Mouse (Mus musculus) ovary, adult 18-20 months (tissue): ENCODE measurements around the gene Rnf207.
A peak's percentile ranks its signal among the peaks of the same experiment; 100 is the strongest.

Experiments used
- DNase-seq: peaks from one replicate; pipeline ENCODE4 v3.0.0; 2022; ENCODE audit warnings: low spot score, mixed read lengths

Gene Rnf207

DNA sequence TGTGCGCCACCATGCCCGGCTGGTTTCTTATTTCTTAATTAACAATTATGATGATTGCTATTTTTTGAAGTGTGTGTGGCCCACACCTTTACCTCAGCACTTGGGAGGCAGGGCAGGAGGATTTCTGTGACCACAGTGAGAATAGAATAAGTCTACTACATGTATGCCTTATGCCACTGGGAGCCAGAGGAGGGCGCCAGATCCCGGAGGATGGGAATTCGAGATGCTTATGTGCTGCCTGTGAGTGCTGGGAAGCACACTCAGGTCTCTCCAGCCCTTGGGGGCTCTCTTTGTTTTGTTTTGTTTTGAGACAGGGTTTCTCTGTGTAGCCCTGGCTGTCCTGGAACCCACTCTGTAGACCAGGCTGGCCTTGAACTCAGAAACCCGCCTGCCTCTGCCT, 9.9 kb upstream of the Rnf207 start:
- DNase-seq, result no peak

DNA sequence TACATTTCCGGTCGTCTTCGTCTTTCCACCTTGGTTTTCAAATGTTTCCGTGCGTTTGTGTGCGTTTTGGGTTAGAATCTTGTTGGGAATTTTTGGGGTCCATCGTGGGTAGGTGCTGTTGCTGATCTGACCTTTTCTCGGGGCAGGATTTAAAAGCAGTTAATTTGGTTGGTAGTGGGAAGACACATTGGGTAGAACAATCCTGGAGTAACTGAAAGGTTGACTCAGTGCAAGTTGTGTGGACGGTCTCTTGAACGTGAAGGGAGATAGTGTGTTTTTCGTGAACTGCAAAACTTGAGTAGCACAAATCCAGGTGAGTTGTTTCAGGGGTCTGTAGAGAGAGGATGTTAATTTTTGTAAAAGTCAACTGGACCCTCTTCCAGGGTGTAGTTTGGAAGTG, 7.8 kb upstream of the Rnf207 start:
- no peak for DNase-seq

DNA sequence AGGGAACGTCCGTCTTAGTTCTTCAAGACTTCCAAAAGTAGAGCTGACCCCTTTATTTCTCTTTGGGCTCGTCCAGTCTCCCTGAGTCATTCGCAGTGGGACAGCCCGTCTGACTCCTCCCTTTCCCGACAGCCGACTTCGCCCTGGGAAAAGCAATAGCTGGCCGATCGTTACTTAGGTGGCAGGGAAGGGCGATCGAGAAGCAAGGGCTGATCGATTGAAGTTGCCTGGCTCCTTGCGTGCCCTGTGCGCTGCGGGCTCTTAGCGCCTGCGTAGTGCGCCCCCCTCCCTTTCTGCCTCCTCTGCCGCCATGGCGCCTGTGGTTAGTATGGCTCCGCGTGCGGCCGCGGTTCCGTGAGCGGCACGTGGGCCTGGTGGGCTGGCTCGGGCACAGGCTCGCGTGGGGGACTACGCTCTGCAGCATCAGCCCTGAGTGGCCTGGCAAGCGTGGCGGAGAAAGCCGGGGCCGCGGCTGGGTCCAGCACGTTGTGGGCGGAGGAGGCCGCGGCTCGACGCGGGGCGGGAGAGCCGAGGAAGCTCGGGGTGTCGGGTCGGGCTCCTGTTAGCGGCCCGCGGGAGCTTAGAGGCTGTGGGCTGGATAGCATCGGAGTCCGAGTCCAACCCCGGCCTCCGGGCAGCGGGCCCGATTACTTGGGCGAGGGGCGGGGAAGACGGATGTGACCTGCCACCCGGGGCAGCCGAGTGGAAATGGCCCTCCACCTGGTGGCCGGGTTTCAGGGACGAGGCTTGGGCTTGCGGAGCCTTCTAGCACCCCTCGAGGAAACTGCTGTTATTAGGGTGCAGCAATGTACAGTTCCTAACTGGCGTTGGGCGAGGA, 7.0 kb upstream of the Rnf207 start, which contains the start of gene Rpl22:
Gene Rpl22 (plus strand): TSS at position 169 of the 838 bp plus-strand sequence.
- DNase-seq, result peak; percentile 94

DNA sequence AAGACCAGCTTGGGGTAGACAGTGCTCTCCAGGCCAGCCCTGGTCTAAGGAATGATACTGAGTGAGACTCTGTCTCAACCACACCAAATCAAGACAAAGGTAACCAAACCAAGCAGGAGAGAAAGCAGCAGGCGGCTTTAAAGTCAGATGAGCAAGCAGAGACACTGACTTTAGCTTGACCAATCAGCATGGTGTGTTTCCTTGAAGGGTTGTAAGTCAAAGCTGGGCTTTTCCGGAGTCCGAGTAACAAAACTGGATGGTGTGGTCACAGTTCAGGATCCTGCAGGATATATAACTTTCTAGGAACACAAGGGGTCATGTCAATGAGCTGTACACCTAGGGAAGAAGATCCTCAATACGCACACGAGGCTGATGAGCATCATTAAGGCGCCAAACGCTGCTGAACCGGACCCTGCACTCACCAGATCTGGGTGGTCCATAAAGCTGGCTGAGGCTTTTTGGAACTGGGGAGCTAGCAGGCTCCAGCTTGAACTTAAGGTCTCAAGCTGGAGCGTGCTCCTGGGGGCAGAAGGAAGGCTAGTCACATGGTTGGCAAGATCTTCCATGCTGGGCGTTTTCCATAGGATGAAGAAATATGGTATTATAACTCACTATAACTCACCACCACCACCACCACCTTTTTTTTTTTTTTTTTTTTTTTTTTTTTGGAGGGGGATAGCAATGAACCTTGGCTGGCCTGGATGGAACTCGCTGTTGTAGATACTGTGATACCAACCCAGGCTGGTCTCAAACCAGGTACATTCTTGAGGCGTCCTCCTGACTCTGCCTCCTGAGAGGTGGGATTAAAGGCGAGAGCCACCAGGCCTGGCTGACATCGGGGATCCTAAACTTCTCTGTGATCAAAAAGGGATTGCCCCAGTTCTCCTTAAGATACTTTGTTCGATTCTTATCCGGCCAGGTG, 6.1 kb upstream of the Rnf207 start:
- DNase-seq, result no peak

DNA sequence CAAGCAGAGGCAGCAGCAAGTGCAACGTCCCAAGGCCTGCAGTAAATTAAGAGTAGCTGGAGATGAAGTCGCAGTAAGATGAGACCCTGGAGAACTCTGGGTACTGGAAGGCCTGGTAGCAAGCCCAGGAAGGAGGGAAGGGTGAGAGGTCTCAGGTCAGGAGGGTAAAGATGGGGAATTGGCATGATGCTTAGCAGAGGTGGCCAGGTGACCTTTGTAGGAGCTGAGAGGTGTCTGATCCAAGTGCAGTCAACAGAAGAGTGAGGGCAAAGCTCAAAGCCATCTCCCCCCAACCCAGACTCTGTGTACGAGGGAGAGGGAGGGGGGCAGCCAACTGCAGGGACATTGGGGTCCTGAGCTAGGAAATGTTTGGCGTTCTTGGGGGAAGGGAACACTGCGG, 2.7 kb upstream of the Rnf207 start:
- no peak for DNase-seq

DNA sequence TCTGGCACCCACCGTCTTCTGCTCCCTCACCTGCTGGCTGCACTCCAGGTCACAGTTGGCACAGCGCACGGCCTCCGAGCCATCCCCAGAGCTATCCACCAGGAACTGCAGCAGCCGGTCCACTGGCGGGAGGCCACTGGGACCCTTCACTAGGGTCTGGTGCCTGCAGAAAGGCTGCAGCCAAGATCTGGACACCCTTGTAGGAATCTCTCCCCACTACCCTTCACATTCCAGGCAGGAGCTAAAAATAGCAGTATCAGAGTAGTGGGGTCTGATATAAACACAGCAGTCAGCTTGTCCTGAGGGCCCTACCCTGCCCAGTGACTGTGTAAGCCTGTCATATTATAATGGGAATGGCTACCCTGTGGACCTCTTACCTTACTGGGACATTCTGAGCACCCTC, 1.2 kb downstream of the Rnf207 start:
- no peak for DNase-seq

DNA sequence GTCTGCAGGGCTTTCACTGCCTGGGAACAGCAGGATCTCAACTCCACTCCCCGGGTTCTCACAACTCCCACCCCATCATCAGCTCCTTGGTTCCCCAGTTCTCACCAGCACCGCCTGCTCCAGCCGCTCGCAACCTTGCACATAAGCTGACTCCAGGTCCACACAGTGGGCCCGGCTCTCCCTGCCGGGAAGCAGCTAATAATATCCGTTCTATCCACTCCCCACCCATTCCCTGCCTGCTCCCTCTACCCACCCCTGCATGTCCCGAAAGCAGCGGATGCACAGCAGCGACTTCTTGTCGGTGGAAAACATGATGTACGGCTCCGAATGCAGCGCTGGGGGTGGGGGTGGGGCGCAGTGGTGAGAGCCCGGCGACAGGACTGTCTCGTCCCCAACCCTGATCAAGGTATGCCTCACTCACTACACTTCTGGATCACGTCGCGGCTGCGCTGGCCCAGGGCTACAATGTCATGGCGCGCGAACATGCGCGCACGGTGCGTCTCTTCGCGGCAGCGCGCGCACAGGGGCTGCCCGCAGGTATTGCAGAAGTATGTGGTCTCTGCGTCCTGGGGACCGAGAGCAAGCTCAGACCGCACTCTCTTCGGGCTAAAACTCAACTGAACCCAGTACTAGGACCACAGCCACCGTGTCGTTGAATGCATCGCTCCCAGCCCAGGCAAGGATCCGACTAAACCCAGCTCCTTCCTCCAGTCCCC, 3.1 kb downstream of the Rnf207 start:
- no peak for DNase-seq

DNA sequence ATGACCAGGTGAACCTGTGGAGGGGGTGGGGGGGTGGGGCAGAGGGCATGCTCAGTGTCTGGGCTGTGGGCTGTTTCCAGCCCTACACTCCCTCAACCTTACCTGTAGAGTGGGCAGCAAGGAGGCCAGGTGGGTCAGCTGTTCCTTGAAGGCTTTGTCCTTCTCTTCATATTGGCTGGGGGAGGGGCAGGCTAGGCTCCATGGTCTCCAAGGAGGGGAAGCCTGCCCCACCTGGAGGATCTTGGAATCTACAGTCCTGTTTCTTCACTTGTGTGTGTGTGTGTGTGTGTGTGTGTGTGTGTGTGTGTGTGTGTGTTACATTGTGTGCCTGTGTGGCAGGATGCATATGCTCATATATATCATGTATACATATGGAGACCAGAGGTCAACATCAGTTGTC, 4.9 kb downstream of the Rnf207 start:
- DNase-seq, result no peak

DNA sequence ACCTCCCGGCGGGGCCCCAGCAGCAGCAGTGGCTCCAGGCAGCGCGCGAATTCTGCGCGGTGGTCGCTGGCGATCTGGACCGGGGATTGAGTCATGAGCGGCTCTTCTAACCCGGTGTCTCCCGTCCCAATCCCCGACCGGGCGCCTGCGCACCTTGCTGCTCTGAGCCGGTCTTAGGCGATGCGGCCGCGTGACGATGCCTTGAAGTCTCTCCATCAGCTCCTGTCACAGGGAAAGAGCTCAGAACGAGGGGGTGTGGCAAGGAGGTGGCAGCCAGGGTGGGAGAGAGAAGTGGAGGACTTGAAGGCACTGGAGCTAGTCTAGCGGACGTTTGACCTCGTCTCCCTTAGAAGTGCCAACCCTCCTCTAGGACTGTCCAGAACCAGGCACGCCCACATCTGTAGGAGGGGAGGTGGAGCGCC, 5.6 kb downstream of the Rnf207 start:
- DNase-seq, result no peak

DNA sequence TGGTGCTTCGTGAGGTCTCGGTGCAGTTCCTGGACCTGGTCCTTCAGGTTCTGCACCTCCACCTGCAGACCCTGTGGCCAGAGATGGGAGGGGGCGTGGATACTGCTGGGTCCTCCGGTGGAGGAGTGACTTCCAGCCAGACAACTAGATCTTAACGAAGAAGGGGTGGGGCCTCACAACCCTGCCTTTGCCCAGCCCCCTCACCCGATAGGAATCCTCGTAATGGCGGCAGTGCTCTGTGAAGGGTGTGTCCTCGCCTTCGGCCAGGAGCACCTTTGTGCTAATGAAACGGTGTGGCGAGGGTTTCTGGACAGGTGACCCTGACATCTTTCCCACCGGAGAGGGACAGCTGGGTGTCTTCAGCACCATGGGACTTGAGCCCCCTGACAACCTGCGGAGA, 6.6 kb downstream of the Rnf207 start:
- no peak for DNase-seq

DNA sequence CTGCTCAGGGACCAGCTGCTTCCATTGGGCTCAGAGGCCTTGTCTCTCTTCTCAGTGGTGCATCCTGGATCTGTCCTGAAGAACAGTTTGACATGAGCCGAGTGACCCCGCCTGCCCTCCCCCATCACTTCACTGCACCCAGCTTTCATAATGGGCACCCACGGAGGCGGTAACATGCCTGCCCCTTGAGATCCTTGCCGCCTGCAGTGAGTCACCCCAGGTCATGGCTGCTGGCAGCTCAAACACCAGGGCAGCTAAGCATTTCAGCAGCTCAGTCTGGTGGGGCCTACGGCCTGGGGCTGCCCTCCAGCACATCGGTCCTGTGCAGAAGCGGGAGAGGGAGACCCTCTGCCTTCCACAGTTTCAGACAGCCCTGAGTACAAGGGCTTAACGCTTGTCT, 11.3 kb downstream of the Rnf207 start:
- no peak for DNase-seq

DNA sequence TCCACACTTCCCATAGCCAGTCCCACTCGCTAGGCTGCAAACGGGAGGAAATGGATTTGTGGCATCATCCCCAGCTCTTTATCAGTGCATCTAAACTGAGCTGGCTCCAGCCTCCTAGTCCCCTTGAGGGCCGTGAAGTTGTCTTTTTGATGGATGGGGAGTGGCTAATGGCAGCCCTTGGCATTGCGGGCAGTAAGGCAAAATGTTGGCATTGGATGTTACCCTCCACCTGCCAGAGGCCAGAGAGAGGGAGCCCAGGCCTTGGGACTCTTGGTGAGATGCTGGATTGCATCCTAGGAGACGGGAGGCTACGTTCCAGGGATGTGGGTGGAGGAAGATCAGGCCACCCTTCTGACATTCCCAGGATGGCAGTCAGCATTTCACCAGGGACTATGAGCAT, 12.8 kb downstream of the Rnf207 start:
- DNase-seq, result no peak

DNA sequence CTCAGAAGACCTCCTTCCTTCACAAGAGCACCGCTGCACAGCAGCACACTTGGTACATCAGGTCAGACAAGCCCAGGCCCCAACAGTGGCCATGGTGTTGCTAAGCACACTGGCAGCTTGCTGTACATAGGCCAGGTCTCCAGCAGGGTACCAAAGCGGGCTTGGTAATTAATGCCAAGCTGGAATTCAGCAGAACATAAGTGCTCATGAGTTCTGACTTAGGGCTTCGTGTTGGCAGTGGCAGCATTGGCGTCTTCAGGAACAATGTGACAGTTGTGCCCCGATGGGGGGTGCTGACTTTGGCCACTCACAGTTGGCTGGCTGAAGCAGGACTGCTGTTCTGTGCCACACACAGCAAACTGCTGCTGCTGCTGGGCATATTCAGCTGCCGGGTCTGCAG, 14.1 kb downstream of the Rnf207 start:
- no peak for DNase-seq

DNA sequence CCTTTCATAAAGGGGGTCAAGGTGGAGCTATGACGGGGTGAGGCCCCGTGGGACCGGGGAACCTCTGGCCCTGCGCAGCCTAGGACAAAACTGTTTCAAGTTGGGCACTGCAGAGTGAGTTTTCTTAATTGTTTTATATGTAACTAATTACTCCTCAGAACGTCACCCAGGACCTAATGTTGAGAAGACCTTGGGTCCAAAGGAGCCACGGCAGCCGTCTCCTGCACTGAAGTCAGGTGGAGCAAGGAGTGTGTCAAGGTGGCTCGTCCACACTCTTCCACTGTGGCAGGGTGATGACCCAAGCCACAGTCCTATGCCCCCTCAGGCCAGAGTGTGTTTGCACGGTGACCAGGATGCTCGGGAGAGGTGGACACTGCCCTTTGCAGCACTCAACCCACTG, 15.6 kb downstream of the Rnf207 start:
- no peak for DNase-seq

DNA sequence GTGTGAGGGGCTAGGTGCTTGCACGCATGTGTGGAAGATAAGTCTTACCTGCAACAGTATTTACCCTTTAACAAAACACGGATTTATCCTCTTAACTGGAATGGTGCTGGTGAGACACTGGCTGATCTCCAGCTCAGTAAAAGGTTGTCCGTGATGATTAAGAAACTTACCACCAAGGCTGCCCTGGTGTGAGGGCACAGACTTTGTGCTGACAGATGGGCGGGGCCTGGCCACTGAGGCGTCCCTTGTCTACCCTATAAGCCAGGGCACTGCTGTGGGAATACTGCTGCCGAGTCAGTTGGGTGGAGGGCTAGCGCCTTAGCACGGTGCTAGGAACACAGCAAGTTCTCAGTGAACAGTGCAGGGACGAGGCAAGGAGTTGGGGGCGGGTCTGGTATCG, 16.8 kb downstream of the Rnf207 start:
- DNase-seq, result no peak

DNA sequence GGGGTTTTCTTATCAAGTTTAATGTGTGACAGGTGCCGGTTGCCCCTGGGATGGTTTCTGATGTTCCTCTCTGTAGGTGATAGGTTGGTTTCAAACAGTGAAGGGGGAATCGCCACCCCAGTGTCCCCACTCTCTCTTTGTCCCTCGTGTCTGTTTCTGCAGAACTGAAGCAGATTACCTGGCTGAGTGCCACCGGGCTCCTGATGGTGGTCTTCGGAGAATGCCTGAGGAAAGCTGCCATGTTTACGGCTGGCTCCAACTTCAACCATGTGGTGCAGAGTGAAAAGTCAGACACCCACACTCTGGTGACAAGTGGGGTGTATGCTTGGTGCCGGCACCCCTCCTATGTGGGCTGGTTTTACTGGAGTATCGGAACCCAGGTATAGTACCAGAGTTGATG, 18.4 kb downstream of the Rnf207 start:
- no peak for DNase-seq

DNA sequence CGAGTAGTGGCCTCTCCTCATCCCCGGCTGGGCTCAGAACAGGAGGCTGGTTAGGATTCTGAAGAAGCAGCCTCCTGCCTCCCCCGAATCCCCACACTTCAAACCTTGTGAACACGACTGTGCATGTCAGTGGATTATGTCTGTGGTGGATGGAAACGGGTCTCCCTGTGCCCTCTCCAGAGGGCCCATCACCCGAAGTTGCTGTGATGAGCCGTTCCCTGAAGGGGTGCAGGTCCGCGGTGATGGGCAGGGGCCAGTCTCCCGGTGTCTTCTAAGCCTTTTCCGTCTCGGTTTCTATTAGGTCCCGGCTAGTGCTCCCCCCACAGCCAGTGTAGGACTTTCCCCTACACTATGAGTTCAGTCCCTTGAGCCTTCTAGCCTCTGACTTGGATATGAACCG, 20.0 kb downstream of the Rnf207 start:
- no peak for DNase-seq

DNA sequence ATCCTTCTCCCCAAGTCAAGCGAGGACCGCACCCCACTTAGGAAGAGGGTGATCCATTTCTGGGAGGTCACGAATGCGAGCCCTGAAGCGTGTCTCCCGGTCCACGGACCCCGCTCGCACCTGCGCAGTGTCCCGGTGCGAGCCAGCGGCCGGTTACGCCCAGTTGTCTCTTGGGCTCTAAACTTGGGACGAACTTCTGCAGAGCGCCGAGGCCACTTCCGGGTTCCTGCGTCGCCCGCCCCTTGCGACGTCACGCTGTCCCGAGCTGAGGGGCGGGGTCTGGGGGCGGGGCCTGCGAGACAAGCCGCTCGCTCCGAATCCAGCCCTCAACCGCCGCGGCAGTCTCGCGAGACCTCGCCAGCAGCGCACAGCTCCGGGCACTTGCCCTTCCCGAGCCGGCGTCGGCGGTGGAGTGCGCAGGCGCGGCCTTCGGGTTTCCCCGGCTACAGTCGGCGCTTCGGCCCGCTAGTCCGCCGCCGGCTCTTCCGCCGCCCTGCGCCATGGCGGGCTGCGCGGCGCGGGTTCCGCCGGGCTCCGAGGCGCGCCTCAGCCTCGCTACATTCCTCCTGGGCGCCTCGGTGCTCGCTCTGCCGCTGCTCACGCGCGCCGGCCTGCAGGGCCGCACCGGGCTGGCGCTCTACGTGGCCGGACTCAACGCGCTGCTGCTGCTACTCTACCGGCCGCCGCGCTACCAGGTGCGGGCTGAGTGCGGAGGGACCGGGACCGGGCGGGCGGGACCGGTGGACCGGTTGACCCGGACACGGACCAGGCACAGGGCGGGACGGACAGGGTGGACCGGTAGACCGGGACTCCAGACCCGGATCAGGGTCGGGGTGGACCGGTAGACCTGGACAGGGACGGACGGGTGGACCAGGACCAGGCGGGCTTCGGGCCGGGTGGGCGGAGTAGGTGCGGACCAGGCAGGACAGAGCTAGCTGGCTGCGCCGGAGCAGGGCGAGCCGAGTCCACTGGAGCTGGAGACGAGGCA, 21.6 kb downstream of the Rnf207 start, which contains the start of gene Icmt:
Gene Icmt (plus strand): TSS at position 354 of the 988 bp plus-strand sequence.
- DNase-seq, result peak; percentile 99

DNA sequence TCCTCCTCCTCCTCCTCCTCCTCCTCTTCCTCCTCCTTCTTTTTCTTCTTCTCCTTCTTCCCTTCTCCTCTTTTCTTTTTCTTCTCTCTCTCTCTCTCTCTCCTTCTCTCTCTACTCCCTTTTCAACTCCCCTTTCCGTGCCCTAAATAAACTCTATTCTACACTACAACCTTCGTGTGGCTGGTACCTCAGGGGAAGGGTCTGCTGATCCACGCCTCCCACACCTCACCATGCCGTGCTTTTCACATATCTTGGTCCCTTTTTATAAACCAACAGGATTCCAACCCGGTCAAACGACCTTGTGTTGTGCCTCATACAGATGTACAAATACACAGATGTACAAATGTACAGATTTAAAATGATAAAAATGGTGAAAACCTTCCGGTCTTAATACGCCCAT, 22.4 kb downstream of the Rnf207 start:
- DNase-seq, result no peak

DNA sequence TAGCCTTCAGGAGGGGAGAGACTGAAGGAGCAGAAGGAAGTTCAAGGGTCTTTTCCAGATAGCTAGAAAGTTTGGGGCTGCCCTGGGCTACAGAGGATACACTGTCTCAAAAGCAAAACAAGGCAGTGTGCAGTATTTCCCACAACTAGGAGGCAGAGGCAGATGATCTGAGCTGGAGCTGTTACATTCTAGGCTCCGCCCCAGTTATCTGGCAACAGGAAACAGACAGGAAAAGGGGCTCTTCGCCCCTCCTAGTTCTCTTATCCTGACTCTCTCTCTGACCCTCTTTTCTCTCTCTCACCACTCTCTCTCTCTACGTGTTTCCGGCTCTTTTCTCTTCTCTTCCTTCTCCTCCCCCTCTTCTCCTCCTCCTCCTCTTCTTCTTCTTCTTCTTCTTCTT, 22.9 kb downstream of the Rnf207 start:
- DNase-seq, result no peak
